Mouse (Mus musculus): Measurements from ENCODE around the gene Apip. TPM values are rescaled to one million over a fixed set of nuclear protein-coding genes. Genes with fewer than 3 reads are reported as not detected.

Gene Apip
- 10.3 to 18.7 TPM (median 12.1 TPM) in 3 replicates for total RNA-seq (2017)

DNA sequence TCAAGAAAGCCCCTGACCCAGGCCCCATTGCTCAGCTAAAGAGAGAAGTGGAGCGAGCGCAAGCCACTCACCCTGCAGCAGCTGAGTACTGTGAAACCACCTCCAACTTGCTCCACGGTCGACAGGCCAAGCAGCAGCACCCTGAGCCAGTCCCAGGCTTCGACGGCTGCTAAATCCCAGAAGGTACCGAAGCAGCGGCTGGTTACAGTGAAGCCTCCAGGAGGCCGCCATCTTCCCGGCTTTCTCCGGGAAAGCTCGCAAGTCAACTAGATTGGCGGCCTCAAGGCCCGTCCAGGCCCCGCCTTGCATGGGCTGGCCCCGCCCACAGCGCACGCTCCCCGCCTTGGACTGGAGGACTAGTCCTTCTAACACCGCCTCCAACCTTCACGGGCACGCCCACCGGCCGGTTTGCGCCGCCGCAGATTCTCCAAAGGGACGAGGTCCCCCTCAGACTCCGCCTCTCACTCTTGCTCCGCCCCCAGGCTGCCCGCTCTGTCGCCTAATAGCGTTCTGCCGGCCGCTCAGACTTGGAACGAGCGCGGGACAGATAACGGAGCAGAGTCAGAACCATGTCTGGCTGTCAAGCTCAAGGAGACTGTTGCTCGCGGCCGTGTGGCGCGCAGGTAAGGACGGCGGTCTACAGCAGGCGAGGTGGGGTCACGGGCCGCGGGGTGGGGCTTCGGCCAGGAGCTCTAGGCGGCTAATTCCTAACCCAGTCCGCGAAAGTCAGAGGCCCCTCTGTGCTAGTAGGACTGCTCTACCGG is at the start of gene Apip, which contains the start of gene Pdhx:
Gene Apip (plus strand): TSS at position 457 of the 764 bp plus-strand sequence.
Gene Pdhx (minus strand): TSS at position 295 of the 764 bp plus-strand sequence.
- ATAC-seq (replicated peaks; ENCODE audit: insufficient number of reproducible peaks, low FRiP score, low TSS enrichment, poor library complexity, severe bottlenecking), result peak; percentile 99

- ATAC-seq (replicated peaks; ENCODE audit: insufficient number of reproducible peaks, low FRiP score, low TSS enrichment, poor library complexity, severe bottlenecking), result no peak
Measured at GRCm38 (mm10) chr2:103037831-103038230, 35.6 kb upstream of the Apip start.

- no peak for ATAC-seq (replicated peaks; ENCODE audit: insufficient number of reproducible peaks, low FRiP score, low TSS enrichment, poor library complexity, severe bottlenecking)
Measured at GRCm38 (mm10) chr2:103040896-103041295, 32.6 kb upstream of the Apip start.

DNA sequence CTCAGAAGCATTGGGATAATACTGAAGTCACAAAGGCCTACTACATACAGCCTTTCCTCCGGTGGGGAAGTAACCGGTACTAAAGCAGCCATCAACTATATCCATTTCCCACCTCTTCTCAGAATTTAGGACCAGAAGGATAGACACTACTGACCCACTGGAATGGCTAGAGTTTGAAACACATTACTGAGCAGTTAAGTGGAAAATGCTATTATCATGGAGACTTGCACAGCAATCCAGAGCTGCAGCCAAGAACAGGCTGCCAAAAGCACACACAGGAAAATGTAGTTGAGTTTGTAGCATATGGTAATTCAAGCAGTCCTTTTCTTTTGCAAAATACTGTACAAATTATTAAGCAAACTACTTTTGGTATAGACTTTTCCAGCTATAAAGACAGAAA is 28.2 kb upstream of the Apip start:
- no peak for ATAC-seq (replicated peaks; ENCODE audit: insufficient number of reproducible peaks, low FRiP score, low TSS enrichment, poor library complexity, severe bottlenecking)

DNA sequence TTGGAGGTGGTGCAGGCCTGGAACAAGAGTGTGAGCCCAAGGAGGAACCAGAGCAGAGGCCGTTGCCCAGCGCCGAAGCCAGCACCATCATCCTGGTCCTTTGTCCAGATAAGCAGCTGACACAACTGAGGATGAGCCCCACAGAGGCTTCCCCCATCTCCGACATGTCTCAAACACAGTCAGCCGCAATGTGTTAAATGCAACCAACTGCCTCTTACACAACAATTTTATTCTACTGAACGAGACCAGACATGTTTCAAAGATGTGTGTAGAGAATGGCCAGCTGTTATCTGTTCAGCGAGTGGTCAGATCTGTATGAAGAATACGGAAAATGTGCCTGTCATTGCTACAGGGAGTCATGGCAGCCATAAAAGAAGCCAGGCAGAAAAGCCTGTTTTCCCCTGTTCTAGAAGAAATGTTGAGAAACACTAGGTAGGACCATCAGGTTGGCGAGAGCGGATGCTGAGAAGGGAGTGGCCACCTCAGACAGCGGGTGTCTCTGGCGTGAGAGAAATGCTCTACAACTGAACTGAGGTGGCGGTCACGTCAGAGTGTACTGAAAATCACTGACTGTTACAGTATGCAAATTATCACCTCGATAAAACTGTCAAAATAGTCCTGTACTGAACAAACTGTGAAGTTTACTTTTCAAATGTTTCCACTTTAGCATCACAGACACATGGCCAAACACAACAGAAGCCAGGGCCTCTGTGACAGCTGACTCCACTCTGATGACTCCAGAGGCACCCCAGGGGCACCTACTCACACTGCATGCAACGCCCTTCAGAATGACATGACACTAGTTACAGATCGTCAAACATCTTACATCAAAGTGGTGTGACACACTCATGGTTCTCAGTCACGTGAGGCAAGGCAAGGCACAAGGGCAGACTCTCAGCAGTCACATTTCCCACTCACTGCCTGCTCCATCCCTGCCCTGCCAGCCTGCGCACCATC is 21.3 kb upstream of the Apip start:
- ATAC-seq (replicated peaks; ENCODE audit: insufficient number of reproducible peaks, low FRiP score, low TSS enrichment, poor library complexity, severe bottlenecking), result peak; percentile 47; the same call in 1 of the 2 replicates

GRCm38 (mm10) chr2:103055820-103056219 is 17.7 kb upstream of the Apip start:
- ATAC-seq (replicated peaks; ENCODE audit: insufficient number of reproducible peaks, low FRiP score, low TSS enrichment, poor library complexity, severe bottlenecking), result no peak

GRCm38 (mm10) chr2:103058266-103058665 is 15.2 kb upstream of the Apip start:
- ATAC-seq (replicated peaks; ENCODE audit: insufficient number of reproducible peaks, low FRiP score, low TSS enrichment, poor library complexity, severe bottlenecking), result no peak

DNA sequence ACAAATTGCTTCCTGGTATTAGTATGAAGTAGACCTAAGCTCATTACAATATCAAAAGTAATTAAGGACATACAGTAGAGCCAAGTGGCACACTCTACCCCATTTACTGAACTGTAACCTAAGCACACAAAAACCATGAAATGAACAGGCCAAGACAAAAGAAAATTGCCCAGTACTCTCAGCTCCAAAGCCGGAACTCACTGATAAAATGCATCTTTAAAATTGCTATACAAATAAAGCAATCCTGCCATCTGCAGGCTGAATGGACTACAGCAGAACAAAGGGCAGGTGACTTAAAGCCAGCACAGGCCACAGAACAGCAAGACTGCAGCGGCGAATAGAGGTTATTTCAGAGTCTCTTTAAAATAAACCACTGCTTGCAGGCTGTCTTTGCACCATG is 10.6 kb upstream of the Apip start:
- no peak for ATAC-seq (replicated peaks; ENCODE audit: insufficient number of reproducible peaks, low FRiP score, low TSS enrichment, poor library complexity, severe bottlenecking)

DNA sequence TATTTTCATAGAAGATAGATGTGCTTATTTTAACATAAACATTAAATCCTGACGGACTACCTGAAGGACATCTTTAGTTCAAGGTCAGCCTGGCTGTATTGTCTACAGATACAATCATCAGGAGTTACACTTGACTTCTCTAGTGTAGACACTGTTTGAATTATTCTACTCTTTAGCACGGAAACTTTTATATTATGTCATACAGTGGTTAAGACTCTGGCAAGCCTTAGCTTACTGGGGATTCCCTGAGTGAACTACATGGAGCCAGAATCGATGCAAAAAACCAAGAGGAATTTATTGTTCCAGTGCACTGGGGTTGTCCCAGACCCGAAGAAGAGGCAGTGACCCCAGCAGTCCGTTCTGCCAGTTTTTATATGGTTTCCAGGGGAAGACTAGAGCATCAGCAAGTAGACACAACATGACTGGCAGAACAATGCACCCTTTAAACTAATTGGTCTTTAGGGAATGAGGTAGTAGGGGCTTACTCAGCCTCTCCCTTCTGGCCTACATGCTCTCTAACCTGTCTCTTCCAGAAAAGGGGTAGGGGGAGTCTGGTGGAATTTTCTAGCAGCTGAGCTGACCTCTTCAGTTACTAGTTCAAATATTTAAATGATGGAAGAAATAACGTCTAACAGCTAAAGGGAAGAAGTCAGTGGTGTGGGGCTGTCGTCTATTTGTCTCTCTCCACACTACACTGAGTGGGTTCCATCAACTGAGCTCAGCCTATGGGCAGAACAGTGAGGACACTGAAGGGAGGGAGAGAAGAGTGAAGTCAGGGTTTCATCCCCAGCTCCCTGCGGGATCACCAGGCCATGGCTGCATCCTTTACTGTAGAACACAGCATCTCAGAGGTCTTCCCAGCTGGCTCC is 6.6 kb upstream of the Apip start:
- ATAC-seq (replicated peaks; ENCODE audit: insufficient number of reproducible peaks, low FRiP score, low TSS enrichment, poor library complexity, severe bottlenecking), result no peak

DNA sequence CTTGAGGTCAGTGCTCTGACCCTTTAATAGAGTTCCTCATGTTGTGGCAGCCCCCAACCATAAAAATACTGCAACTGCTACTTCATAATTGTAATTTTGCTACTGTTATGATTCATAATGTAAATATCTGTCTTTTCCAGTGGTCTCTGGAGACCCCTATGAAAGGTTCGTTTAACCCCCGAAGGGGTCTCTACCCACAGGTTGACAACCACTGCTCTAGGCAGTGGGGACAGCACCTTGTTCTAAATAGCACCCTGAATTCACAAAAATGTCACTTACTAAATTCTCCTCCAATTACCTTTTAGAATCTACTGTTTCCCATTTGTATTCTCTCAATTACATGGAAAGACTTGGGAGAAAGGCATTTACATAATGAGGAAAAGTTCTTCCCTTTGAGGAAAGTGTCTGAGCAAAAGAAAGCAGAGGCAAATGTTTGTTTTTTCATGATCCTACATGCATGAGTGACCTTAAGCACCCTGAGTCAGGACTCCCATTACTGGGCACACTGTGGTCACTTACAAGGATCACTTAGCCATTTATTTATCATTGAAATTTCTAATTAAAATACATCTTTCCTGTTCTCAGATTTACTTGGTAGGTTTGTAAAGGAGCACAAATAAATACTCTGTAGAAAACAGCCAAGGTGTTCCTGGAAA is 5.8 kb upstream of the Apip start:
- ATAC-seq (replicated peaks; ENCODE audit: insufficient number of reproducible peaks, low FRiP score, low TSS enrichment, poor library complexity, severe bottlenecking), result no peak

GRCm38 (mm10) chr2:103068602-103069001 is 4.9 kb upstream of the Apip start:
- ATAC-seq (replicated peaks; ENCODE audit: insufficient number of reproducible peaks, low FRiP score, low TSS enrichment, poor library complexity, severe bottlenecking), result no peak

GRCm38 (mm10) chr2:103069752-103070405 is 3.6 kb upstream of the Apip start:
- ATAC-seq (replicated peaks; ENCODE audit: insufficient number of reproducible peaks, low FRiP score, low TSS enrichment, poor library complexity, severe bottlenecking), result no peak

DNA sequence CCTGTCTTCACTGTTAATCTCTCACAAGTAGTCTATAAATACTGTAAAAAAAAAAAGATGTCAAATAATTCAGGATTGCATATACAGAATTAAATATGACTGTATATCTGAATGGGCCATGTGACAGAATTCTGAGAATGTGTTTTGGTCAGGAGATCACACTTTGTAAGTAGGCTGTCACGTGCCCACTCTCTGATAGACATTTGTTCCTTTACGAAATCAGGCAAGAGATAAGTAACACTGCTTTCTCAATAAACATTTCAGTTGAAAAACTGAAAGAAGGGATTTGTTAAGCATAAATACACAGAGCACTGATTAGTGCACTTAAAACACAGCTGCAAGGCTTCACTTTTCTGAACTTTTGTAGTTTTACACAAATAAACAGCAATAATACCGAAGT is 2.9 kb upstream of the Apip start:
- no peak for ATAC-seq (replicated peaks; ENCODE audit: insufficient number of reproducible peaks, low FRiP score, low TSS enrichment, poor library complexity, severe bottlenecking)

DNA sequence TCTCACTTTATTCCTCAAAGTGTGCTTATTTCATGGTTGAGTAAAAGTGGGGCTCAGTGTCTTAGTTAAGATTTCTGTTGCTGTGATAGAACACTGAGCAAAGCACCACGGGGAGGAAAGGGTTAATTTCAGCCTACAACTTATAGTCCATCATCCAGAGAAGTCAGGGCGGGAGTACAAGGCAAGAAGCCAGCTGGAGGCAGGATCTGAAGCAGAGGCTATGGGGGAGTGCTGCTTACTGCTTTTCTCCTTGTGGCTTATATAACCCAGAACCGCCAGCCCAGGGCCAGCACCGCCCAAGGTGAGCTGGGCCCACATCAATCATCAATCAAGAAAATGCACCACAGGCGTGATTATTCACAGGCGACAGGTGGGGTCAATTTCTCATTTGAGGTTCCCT is 7.6 kb downstream of the Apip start:
- ATAC-seq (replicated peaks; ENCODE audit: insufficient number of reproducible peaks, low FRiP score, low TSS enrichment, poor library complexity, severe bottlenecking), result no peak

DNA sequence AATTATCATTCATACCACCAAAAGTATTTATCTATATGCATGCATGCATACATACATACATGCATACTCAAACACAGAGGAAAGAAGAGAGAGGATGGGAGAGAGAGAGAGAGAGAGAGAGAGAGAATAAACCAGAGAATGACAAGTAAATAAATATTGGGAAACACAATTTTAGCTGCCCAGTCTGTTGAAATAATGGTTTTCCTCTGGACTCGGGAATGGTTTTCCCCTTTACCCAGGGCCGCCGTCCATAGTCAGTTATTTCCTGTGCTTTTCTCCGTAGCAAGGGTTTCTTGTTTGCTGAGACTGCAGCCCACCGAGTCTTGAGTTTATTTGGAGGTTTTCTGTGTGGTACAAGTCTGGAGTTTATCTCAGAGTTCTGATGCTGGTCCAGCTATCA is 8.2 kb downstream of the Apip start:
- ATAC-seq (replicated peaks; ENCODE audit: insufficient number of reproducible peaks, low FRiP score, low TSS enrichment, poor library complexity, severe bottlenecking), result no peak

DNA sequence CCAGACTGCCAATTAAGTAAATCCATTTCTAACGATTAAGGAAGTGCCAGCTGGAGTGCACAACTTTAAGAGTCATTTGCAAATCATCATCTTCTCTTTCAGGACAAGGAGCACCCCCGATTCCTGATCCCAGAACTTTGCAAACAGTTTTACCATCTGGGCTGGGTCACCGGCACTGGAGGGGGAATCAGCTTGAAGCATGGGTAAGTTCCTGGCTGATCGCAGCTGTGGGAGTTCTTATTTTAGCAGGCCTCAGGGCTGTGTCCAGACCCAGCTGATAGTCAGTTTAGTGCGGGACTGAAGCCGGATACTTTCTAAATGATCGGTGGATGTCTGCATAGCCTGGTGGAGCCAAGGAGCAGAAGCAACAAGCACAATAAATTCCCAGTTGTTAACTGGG is 9.4 kb downstream of the Apip start:
- no peak for ATAC-seq (replicated peaks; ENCODE audit: insufficient number of reproducible peaks, low FRiP score, low TSS enrichment, poor library complexity, severe bottlenecking)

DNA sequence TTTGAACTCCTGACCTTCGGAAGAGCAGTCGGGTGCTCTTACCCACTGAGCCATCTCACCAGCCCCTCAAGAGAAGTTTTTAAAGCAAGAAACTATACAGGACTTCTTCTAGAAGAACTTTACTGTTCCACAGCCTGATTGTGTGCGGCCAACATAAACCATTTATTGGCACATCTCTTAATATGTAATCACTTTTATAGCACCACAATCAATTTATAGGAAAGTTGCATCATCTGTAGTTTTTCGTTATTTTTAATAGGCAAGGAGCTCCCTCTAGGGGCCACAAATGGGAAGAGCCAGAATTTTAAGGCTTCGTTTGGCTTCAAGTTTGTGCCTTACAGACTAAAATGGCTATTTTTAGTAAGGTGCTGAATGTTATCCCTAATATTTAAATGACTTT is 11.0 kb downstream of the Apip start:
- ATAC-seq (replicated peaks; ENCODE audit: insufficient number of reproducible peaks, low FRiP score, low TSS enrichment, poor library complexity, severe bottlenecking), result no peak

GRCm38 (mm10) chr2:103085633-103086032 is 12.2 kb downstream of the Apip start:
- ATAC-seq (replicated peaks; ENCODE audit: insufficient number of reproducible peaks, low FRiP score, low TSS enrichment, poor library complexity, severe bottlenecking), result no peak
